8 mouse cellular contexts compared by ENCODE assay signal in the genomic region with DNA sequence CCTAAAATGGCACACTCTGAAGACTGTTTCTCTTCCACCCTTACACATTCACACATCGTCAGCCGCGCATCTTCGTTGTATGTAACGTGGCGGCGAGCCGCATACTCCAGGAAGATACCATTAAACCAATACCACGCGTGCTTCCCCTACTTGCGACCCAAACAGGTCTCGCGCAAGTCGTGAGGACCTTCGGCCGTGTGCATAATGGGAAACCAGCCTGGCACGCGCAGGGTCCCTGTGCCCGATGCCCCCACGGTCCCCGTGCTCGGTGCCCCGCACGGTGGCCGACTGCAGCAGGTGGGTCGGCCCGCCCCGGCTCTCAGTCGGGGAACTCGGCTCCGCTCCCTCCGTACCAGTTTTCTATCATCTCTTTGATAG. TPM values are rescaled to one million over a fixed set of nuclear protein-coding genes. Genes with fewer than 3 reads are reported as not detected.
A peak's percentile ranks its signal among the peaks of the same experiment; 100 is the strongest.
DNase-seq lines count a peak whose midpoint lies in the region; ATAC-seq lines count a peak whose summit lies in the region.

No protein-coding gene starts in this region.

- ATAC-seq in kidney, embryonic 14.5 days (ENCODE audit: low FRiP score, low TSS enrichment), result peak; percentile 72
- peak; percentile 79 for ATAC-seq in forebrain, embryonic 15.5 days (replicated peaks)

- H3K9ac ChIP-seq in kidney, embryonic 14.5 days (ENCODE audit: low read depth, low read length), result peak overlapping the region; percentile 71
- peak overlapping the region; percentile 66 for H3K9ac ChIP-seq in forebrain, embryonic 15.5 days (replicated peaks)

- H3K27me3 ChIP-seq in kidney, embryonic 14.5 days (ENCODE audit: control insufficient read depth, insufficient read depth, low read length), result no peaks in the 10 kb centered on the region
- no peaks in the 10 kb centered on the region for H3K27me3 ChIP-seq in forebrain, embryonic 15.5 days

- H3K4me1 ChIP-seq in kidney, embryonic 14.5 days (ENCODE audit: control insufficient read depth, insufficient read depth, low read length), result peaks cover 30% of the 10 kb centered on the region
- peaks cover 47% of the 10 kb centered on the region for H3K4me1 ChIP-seq in forebrain, embryonic 15.5 days

- H3K79me2 ChIP-seq in macrophage (ENCODE audit: inconsistent target), result peaks cover 46% of the 10 kb centered on the region

- H3K9me3 ChIP-seq in kidney, embryonic 14.5 days (ENCODE audit: control insufficient read depth, low read length), result no peaks in the 10 kb centered on the region
- no peaks in the 10 kb centered on the region for H3K9me3 ChIP-seq in forebrain, embryonic 15.5 days

- no peak for DNase-seq in kidney, postnatal 25 days
- peak; percentile 70 for DNase-seq in R1 (ENCODE audit: low read depth, low spot score)
- DNase-seq in ovary, adult 18-20 months (ENCODE audit: low spot score), result no peak
- no peak for DNase-seq in urinary bladder, postnatal 4 days (ENCODE audit: low spot score in 2 of 2)
- DNase-seq in thymus, postnatal 14 days, result no peak

- H3K4me2 ChIP-seq in kidney, embryonic 14.5 days (replicated peaks; ENCODE audit: low read depth, low read length), result peak overlapping the region; percentile 48
- peak overlapping the region; percentile 57 for H3K4me2 ChIP-seq in forebrain, embryonic 15.5 days (replicated peaks)

- H3K36me3 ChIP-seq in kidney, embryonic 14.5 days (ENCODE audit: control insufficient read depth, insufficient read depth, low read length), result peaks cover 26% of the 10 kb centered on the region; the same call in 1 of the 2 replicates
- peaks cover 23% of the 10 kb centered on the region; the same call in 1 of the 2 replicates for H3K36me3 ChIP-seq in forebrain, embryonic 15.5 days
- 0 out of 2 replicates have a peak, but pooled peaks cover 5% of the 10 kb centered on the region for H3K36me3 ChIP-seq in macrophage (ENCODE audit: inconsistent target)

- peak overlapping the region; percentile 87 for H3K4me3 ChIP-seq in kidney, embryonic 14.5 days (ENCODE audit: low read length)
- peak overlapping the region; percentile 88 for H3K4me3 ChIP-seq in forebrain, embryonic 15.5 days
- peak overlapping the region; percentile 67 for H3K4me3 ChIP-seq in macrophage (ENCODE audit: inconsistent target)

- WGBS in kidney, embryonic 14.5 days, result under 1% methylated on average over 32 of the region's 32 CpGs
- 0% methylated on average over 32 of the region's 32 CpGs for WGBS in forebrain, embryonic 15.5 days
- WGBS in macrophage (ENCODE audit: missing documents), result under 1% methylated on average over 32 of the region's 32 CpGs

- peak overlapping the region; percentile 85 for H3K27ac ChIP-seq in kidney, embryonic 14.5 days (ENCODE audit: low read depth, low read length)
- H3K27ac ChIP-seq in forebrain, embryonic 15.5 days (replicated peaks), result peak overlapping the region; percentile 96
- peak overlapping the region; percentile 44 for H3K27ac ChIP-seq in macrophage

RNA-seq across cellular contexts. Expression of gene Mlh1, which starts 0.5 kb away (rescaled TPM):
- 27.2 and 40.1 TPM in 2 replicates for polyA plus RNA-seq in kidney, embryonic 14.5 days (2014; fragmentation: Nextera tagmentation; extraction: Ambion mirVana)
- 33.6 and 34.2 TPM in 2 replicates for polyA plus RNA-seq in forebrain, embryonic 15.5 days (2015; fragmentation: Nextera tagmentation; extraction: Ambion mirVana)
- 10 to 100 TPM in 24 of 26 experiments, 1 to 10 TPM in 2; 8.5 to 83.2 (median 49.4) TPM for total RNA-seq in macrophage (2018; cell fraction: chromatin; rRNA removed)
- total RNA-seq in macrophage (2018; cell fraction: cytosol; rRNA removed), result 10 to 100 TPM in 1 of 26 experiments, 1 to 10 TPM in 25; 2.9 to 10.0 (median 5.8) TPM
- 10 to 100 TPM in 17 of 26 experiments, 1 to 10 TPM in 9; 4.3 to 63.8 (median 23.8) TPM for total RNA-seq in macrophage (2018; cell fraction: nucleus; rRNA removed)
- 8.0 to 9.8 TPM (median 8.2 TPM) in 3 replicates for polyA plus RNA-seq in macrophage (2018)

RNA-seq across cellular contexts. Expression of gene Epm2aip1, which starts 0.7 kb away (rescaled TPM):
- polyA plus RNA-seq in kidney, embryonic 14.5 days (2014; fragmentation: Nextera tagmentation; extraction: Ambion mirVana), result 21.6 and 36.5 TPM in 2 replicates
- 47.1 and 50.9 TPM in 2 replicates for polyA plus RNA-seq in forebrain, embryonic 15.5 days (2015; fragmentation: Nextera tagmentation; extraction: Ambion mirVana)
- 10 to 100 TPM; 19.7 to 67.0 (median 30.2) TPM for total RNA-seq in macrophage (2018; cell fraction: chromatin; rRNA removed)
- total RNA-seq in macrophage (2018; cell fraction: cytosol; rRNA removed), result 1 to 10 TPM; 2.1 to 7.8 (median 4.0) TPM
- total RNA-seq in macrophage (2018; cell fraction: nucleus; rRNA removed), result 10 to 100 TPM; 19.3 to 71.7 (median 29.0) TPM
- polyA plus RNA-seq in macrophage (2018), result 3.7 to 9.6 TPM (median 6.4 TPM) in 3 replicates

RNA-seq across cellular contexts. Expression of gene Trank1, which starts 40.5 kb away (rescaled TPM):
- polyA plus RNA-seq in kidney, embryonic 14.5 days (2014; fragmentation: Nextera tagmentation; extraction: Ambion mirVana), result 0.24 and 0.31 TPM in 2 replicates
- polyA plus RNA-seq in forebrain, embryonic 15.5 days (2015; fragmentation: Nextera tagmentation; extraction: Ambion mirVana), result 7.0 and 7.8 TPM in 2 replicates
- under 1 TPM in 4 of 26 experiments, not detected in 22; 0.15 to 0.46 (median 0.18) TPM for total RNA-seq in macrophage (2018; cell fraction: chromatin; rRNA removed)
- not detected for total RNA-seq in macrophage (2018; cell fraction: cytosol; rRNA removed)
- total RNA-seq in macrophage (2018; cell fraction: nucleus; rRNA removed), result under 1 TPM in 1 of 26 experiments, not detected in 25; 0.12 TPM
- polyA plus RNA-seq in macrophage (2018), result not detected in 3 replicates

Comparison
In these comparisons a context has a peak if more than half of its experiments do, and no peak if none do; other contexts are left out.
1. H3K27ac ChIP-seq: peak in every context shown above with its lines; median percentile 96 in forebrain, embryonic 15.5 days; 85 in kidney, embryonic 14.5 days; 44 in macrophage.